Mouse (Mus musculus): ENCODE data around the gene Aco1. TPM values are rescaled to one million over a fixed set of nuclear protein-coding genes. Genes with fewer than 3 reads are reported as not detected.

The Aco1 gene
- total RNA-seq, 2 experiments from 2014 or later, result 130 to 174 TPM

- DNase-seq, result no peak
Observed at GRCm38 (mm10) chr4:40156582-40157499, 14.0 kb downstream of the Aco1 start.

- DNase-seq, result peak; percentile 38
Observed at GRCm38 (mm10) chr4:40157500-40158223, 14.8 kb downstream of the Aco1 start.

- DNase-seq, result no peak
Observed at GRCm38 (mm10) chr4:40158224-40158540, 15.3 kb downstream of the Aco1 start.

GRCm38 (mm10) chr4:40160591-40161434 is 17.9 kb downstream of the Aco1 start:
- DNase-seq, result no peak

- no peak for DNase-seq
Observed at GRCm38 (mm10) chr4:40163646-40164045, 20.8 kb downstream of the Aco1 start.

- no peak for DNase-seq
Observed at GRCm38 (mm10) chr4:40171477-40171876, 28.6 kb downstream of the Aco1 start.

- DNase-seq, result no peak
Observed at GRCm38 (mm10) chr4:40172336-40172735, 29.5 kb downstream of the Aco1 start.

- no peak for DNase-seq
Observed at GRCm38 (mm10) chr4:40174321-40174720, 31.4 kb downstream of the Aco1 start.

GRCm38 (mm10) chr4:40178584-40178983 is 35.7 kb downstream of the Aco1 start:
- no peak for DNase-seq

- DNase-seq, result no peak
Observed at GRCm38 (mm10) chr4:40180046-40180445, 37.2 kb downstream of the Aco1 start.

- DNase-seq, result peak; percentile 74
Observed at GRCm38 (mm10) chr4:40181681-40182080, 38.8 kb downstream of the Aco1 start.

- DNase-seq, result peak; percentile 86
Observed at GRCm38 (mm10) chr4:40182651-40183320, 39.9 kb downstream of the Aco1 start.

GRCm38 (mm10) chr4:40183781-40184180 is 40.9 kb downstream of the Aco1 start:
- DNase-seq, result no peak

- no peak for DNase-seq
Observed at GRCm38 (mm10) chr4:40184470-40184869, 41.6 kb downstream of the Aco1 start.

GRCm38 (mm10) chr4:40187956-40188355 is 45.1 kb downstream of the Aco1 start:
- no peak for DNase-seq

- DNase-seq, result no peak
Observed at GRCm38 (mm10) chr4:40192246-40192645, 49.4 kb downstream of the Aco1 start.

- no peak for DNase-seq
Observed at GRCm38 (mm10) chr4:40193461-40193860, 50.6 kb downstream of the Aco1 start.

- DNase-seq, result no peak
Observed at GRCm38 (mm10) chr4:40195336-40195735, 52.5 kb downstream of the Aco1 start.

GRCm38 (mm10) chr4:40202205-40202604 is 59.3 kb downstream of the Aco1 start:
- DNase-seq, result no peak

- DNase-seq, result no peak
Observed at GRCm38 (mm10) chr4:40204374-40204773, 61.5 kb downstream of the Aco1 start.

GRCm38 (mm10) chr4:40205231-40205903 is 62.5 kb downstream of the Aco1 start:
- peak; percentile 46 for DNase-seq

Data from adrenal gland, postnatal 10 days (tissue).